Mouse (Mus musculus): Measurements from ENCODE around the gene Egfem1.

Egfem1 gene

DNA sequence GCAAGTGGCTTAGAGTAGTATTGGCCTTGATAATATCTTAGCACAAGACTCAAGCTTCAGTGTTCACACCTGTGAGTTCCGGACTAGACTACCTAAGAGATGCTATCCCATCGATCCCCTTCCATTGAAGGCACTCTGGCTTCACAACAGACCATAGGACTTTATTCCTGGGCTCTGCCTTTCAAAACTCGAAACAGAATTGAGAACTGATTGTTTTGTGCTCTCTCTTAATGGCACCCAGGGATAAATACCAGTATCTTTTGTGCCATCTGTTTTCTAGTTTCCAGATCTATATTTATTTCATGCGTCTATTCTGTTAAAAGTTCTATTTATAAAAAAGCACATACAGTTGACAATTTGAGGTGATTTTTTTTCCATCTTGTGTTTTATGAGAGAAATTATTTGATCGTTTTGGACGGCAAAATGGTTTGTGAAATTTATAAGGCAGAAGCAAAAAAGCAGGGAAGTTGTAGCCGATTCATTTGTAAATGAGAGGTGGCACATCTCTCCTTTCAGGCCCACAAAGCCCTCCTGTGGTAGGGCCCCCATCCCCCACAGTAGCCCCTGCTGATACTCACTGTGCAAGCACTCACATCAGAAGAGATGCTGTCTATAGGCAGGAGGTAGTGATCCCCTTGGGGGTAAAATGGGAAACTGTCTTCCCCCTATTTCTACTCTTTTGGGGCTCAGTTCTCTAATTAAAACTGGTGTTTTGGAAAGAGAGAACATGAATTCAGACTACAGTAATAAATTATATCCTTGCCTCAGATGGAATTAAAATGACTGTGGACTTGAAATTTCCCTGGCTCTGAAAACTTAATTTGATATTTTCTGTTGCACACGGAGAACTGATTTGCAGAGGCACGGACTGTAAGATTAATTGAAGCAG is 53.6 kb downstream of the Egfem1 start:
- DNase-seq (ENCODE audit: low spot score), result no peak

DNA sequence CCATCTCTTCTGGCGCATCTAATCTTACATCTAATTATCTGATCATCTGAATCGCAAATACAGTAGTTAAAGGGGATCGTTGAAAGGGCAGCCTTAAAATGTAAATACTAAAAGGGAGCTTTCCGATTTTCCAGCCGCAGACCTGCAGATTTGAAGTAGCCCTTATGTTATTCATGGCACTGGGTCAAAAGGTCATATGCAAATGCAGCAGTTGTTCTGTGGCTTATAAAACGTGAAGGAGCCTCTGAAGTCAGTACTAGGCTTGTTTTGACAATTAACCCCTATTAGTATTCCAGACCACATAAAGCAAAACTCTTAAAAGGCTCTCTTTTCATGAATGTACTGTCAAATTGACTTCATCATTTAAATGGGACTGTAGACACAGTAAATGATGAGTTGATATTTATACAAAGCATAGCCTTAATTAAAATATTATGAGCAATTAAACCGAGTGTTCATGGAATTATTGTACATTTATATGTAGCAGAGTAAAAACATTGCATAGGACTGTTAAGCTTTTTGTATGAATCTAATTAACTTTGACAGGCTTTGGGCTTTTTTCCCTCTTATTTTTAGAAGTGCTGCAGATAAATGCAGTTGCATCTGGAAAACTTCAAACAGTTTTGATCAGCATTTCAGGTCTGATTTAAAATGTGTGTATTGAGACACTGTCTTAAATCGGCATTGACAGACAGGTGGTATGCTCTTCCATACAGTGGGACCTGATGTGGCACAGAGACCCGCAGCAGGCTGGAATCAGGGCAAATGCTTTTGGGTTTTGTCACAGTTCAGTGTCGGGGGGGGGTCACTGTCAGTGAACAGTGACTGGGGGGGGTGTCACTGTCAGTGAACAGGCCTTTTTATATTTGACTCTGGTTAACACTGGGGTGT is 54.5 kb downstream of the Egfem1 start:
- DNase-seq (ENCODE audit: low spot score), result no peak

DNA sequence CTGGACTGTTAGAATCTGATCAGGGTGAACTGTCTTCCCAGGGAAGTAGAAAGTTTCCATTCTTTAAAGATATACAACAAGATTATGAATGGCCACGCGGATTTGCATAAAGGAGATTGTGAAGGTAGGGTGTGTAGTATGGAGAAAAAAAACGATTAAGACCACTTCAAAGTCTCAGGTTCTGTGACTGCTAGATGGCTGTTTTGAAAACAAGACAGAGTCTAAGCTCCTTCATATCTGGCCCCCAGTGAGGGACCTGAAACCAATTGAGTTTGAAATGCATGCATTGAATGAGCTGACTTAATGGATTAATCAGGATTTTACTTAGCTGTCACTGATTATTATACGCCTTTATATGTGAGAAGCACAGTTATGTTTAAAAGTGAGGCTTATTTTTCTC is 86.6 kb downstream of the Egfem1 start:
- no peak for DNase-seq (ENCODE audit: low spot score)

DNA sequence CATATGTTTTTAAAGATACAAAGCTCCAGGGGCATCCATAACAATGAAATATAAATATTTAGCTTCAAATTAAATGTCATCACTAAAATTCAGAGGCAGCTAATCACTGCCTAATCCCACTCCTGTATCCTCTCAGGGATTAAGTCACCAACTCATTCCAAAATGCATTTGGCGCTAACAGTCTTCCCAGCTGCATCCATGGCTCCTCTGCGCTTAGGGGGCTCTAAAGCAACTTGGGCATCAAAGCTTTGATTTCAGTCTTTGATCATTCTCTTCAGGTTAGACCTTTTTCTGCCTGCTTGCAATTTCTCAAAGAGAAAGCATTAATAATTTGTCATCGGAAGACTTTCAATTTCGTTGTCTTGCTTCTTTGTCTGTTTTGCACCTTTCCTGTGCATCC is 87.2 kb downstream of the Egfem1 start:
- no peak for DNase-seq (ENCODE audit: low spot score)

DNA sequence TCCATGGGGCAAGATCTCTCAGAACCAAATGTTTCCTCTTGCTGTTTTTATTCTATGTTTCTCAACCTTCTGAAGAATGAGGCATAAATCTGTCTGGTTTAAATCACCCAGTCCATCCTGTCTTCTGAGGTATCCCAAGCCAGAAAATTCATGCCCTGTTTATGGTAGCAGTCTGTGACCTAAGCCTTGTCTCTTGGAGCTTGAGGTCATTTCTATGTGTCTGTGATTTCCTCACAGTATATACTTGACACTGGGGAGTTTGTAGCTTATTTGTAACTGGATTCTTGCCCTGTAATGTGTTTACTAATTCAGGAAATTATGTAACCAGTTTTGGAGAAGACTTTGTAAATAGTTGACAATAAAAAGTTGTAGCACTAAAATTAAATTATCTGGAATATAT is 95.2 kb downstream of the Egfem1 start:
- no peak for DNase-seq (ENCODE audit: low spot score)

DNA sequence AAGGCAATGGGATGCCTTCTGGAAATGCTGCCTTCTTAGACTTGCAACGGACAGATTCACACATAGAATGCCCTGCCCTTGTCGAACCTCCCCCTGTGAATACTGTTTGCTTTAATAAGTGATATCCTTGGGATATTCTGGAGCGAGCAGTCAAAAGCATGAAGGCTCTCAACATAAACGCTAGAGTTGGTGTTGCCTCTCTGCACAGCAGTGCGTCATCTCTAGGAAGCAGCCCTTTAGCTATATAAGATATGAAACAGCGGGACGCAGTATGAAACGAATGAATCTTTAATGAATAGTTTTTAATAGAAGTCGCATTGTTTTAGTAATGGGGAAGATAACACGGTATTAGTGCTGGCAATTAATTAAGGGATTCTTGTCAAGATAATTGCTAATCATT is 101.2 kb downstream of the Egfem1 start:
- DNase-seq (ENCODE audit: low spot score), result no peak

DNA sequence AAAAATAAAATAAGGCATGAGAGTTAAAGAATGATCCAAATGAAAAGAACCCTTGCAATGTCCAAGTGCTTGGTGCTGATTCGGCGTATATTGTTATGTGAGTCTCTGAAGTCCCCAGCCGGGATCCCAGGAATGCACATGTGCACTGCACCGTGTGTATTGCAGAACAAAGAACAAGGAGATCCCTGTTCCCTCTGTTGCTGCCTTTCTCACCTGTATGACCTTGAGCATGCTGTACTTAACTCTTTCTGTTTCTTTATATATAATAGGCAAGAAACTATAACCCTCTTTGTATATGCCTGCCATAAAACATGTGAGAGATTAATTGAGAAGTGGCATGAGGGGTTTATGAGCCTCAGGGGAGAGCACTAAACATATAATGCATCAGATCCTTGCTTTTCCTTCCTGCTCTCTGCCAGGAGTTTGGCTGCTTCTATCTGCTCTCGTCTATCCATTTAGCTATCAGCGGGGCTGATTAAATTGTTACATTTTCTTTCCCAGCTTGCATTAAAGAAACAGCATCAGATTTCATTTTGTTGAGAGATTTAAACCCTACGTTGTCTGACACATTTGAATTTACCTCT is 101.9 kb downstream of the Egfem1 start:
- DNase-seq (ENCODE audit: low spot score), result no peak

DNA sequence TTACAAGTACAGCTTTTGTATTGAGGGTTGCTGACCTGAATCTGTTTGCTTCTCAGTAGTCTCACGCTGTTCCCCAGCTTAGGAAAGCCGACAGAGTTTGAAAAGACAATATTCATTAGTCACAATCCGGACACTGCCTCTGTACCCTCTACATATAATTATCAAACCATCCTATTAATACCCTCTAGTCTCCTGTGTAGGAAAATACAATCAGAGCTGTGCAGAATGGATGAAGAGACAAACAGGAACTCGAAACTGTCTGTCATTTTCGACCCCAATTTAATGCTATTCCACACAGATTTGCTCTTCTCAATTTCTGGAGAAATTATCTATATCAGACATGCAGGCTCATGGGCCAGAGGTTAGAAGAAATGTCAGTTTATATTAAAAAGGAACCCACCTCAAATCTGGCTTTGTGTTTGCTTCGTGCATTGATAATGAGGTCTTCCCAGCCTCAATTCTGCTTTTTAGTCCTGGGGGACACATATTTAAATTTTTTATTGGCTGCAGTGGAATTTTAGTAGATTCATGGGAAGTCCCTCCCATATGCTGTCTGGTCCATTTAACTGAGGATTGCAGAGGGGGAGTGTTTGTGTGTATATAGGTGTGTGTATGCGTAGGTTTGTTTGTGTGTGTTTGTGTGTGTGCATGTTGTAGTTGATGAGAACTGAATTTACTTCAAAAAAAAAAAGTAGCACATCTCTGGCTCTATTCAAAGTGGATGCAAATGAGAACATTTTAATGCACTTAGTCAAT is 102.8 kb downstream of the Egfem1 start:
- no peak for DNase-seq (ENCODE audit: low spot score)

DNA sequence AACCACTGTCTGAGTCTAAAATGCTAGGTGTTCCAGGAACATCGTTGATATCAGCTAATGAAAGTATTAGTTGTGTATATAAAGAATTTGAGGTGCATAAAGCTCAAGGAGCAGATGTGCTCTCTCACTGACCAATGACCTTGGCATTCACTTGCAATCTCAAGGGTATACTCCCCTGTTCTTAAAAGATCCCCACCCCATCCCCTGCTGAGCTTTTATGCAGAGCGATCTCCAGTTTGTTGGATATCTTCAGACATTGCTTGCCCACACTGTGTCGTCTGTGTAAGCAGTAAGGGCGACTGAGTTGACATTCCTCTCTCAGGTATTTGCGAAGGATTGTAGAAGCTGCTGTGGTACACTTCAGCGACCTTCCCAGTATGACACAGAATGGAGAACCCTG is 108.4 kb downstream of the Egfem1 start:
- DNase-seq (ENCODE audit: low spot score), result no peak

DNA sequence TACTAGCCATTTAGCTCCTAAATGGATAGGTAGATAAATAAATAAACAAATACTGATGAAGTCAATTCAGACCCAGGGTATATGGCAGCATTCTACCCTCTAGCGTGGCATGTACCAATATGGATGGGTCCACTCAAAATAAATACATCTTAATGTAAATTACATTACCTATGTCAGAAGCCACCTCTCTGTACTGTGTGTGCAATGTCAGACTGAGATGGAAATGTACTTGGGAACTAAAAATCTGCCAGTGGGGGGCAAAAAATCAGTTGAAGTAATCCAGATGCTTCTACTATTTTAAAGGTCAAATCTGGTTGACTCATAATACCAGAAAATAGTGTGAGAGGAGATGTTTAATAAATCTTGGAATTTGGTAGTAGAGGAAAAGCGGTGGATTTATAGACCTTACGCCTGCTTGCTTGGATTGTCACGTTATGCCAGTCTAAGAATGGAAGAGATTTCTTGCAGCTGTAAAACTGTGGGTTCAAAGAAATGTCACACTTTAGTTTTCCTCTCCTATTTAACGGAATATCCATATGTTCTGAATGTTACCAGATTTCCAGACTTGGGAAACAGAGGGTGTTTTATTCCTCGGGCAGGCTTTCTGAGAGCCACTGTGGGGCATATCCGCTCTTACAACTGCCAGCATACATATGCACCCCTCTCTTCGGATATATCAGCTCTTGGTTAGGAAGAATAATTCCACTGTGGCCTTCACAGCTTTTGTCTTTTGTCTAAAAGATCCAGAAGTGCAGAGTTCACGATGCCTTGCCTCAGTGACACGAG is 116.1 kb downstream of the Egfem1 start:
- no peak for DNase-seq (ENCODE audit: low spot score)

DNA sequence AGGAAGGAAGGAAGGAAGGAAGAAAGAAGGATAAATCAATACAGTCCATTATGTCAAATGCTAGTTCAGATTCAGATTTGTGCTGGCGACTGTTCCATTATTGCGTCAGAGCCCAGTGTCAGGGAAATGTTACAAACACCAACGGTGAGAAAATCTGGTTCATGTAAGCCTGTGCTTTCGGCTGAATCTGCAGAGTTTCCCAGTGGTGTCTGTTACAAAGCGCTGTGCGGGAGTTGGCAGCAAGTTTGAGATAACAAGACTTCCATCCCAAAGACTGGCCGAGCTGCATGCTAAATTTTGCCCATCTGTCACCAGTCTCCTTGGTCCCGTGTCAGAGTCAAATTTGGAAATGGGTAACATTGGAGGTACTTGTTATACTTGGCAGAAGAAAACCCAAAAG is 118.8 kb downstream of the Egfem1 start:
- DNase-seq (ENCODE audit: low spot score), result no peak

DNA sequence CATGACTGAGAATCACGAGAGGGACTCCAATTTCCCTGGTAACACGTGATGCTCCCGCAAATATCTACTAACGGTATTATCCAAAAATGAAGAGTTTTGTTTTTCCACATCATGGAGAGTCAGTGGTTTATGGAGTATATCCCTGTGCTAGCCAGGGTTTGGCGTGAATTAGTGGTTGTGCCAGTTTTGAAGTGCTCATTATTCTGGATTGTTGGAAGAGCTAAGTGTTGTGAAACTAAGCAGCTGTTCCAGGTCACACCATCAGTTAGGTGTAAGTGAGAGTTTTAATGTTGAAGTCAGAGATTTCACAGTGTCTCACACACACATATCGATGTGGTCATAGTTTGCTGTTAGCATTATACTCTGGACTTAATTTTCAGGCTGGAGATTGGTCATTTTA is 120.7 kb downstream of the Egfem1 start:
- DNase-seq (ENCODE audit: low spot score), result no peak

DNA sequence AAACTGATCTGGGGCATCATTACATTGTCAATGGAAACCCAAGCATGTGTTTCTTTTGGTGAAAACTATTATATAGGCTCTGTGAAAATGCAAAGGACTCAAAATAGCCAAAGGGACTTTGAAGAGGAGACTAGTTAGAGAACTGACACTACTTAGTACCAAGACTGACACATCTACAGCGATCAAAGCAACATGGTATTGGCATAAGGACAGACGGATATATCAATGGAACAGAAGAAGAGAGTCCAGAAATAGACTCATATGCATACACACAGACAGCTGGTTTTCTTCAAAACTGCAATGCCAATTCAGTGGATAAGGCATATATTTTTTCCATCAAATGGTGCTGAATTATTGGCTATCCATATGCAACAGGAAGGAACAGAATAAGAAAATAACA is 140.6 kb downstream of the Egfem1 start:
- no peak for DNase-seq (ENCODE audit: low spot score)

DNA sequence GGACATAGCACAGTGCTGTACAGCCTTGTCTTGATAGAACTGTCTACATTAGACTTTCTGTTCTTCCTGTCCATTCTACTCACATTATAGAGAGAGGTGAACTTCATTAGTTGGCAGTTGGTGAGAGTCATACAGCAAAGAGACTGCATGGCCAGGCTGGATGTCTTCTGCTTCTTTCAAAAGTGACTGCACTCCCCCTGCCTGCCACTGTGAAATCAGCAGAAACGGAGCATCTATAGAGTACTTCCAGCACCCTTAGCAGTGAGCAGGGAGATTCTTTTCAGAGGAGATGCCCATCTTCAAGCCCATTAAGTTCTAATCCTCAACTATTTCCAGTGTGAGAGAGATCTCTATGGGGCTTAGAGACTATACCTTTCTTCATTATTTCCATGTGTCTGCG is 147.9 kb downstream of the Egfem1 start:
- no peak for DNase-seq (ENCODE audit: low spot score)

DNA sequence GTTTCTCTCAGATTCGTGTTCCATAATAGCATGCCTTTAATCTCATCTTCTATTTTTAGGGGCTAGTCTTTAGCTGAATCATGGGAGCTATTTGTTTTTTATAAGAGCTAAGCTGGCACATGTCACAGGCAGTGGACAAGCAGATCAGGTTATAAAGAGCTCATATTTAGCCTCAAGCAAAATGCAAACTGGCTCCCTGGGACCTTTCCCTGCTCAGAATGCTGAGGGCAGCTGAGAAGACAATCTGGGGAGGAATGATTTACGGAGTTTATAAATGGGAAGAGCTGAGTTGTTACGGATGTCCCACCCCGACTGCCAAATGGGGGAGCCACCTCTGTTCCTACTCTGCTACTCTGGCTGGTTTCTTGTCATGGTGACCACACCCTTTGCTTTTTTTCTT is 153.7 kb downstream of the Egfem1 start:
- DNase-seq (ENCODE audit: low spot score), result no peak

DNA sequence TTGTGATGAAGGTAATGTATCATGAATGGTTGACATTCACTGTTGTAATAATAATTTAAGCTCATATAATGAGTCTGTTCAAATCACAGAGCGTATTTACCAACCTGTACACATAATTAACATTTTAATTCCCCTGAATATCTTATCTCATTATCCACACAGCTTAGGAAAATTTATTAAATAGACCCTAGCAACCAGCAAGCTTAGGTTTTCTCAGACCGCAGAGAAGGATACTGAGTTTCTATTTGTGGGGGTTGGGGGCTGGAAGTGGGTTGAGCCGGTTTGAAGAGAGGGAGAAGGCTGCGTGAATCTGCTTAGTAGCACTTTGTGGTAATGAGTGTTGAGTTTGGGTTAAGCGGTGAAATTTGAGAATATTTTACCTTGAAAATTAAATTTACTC is 154.7 kb downstream of the Egfem1 start:
- DNase-seq (ENCODE audit: low spot score), result no peak

DNA sequence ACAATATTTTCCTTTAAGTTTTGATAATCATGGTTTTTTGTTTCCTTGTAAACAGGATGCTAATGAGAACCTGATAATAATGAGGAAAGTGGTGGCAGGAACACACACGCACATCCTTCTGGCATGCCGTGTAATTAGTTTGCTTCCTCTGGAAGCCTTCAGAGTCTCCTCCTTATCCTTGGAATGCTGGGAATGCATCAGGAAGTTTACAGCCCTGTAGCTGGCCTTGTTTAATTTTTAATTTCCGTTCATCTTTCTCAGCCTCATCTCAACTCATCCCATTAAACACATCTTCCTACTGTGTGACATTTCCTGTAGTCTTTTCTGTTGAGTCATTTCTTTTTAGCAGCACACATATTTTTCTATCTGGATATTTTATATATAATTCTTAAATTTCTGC is 161.8 kb downstream of the Egfem1 start:
- no peak for DNase-seq (ENCODE audit: low spot score)

DNA sequence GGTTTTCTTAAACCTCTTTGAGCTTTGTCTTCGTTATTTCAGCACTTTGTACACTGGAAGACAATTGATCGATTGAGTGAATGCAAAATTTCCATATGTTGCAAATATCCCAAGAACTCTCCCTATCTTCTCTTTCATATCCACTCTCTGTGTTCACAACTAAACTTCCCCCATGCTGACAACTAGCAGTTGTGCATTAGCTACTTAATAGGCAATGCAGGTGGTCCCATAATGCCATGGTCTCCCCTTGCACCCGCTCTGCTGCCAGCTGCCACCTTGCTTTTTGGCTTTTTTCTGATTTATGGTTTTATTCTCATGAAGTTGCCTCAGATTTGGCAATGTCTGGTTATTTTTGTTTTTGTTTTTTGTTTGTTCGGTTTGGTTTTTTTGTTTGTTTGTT is 209.8 kb downstream of the Egfem1 start:
- DNase-seq (ENCODE audit: low spot score), result no peak

DNA sequence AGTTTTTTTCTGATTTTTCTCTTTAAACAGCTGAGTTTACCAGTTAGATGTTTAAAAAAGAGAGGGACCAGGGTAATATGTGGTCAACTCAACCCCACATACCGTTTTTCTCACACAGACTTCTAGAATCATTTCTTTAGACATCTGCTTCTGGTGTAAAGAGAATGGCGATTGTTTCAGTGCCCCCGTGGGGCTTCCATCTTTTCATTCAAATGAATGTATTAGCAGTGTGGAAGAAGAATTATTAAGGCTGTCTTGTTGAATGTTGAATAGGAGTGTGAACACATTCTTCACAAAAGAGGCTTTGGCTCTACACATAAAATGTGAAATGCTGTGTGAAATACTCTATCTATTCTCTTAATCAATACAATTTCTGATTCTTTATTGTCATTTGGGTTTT is 210.4 kb downstream of the Egfem1 start:
- no peak for DNase-seq (ENCODE audit: low spot score)

DNA sequence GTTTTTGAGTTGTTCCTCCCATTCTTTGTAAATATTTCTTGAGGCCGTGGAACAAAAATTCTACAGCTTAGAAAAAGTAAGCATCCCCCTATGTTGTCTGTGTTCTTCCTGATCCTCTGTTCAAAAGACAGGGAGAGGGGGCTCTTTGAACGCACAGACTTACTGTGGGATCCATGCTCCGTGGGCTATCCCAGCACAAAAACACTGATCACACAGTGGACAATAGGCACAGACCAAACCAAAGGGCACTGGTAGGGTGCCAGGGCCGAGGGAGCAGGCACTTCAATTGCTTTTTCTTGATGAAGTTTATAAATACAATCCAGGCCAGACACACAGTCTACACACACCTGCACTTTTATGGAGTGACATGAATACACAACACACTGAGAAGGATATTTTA is 211.4 kb downstream of the Egfem1 start:
- no peak for DNase-seq (ENCODE audit: low spot score)

DNA sequence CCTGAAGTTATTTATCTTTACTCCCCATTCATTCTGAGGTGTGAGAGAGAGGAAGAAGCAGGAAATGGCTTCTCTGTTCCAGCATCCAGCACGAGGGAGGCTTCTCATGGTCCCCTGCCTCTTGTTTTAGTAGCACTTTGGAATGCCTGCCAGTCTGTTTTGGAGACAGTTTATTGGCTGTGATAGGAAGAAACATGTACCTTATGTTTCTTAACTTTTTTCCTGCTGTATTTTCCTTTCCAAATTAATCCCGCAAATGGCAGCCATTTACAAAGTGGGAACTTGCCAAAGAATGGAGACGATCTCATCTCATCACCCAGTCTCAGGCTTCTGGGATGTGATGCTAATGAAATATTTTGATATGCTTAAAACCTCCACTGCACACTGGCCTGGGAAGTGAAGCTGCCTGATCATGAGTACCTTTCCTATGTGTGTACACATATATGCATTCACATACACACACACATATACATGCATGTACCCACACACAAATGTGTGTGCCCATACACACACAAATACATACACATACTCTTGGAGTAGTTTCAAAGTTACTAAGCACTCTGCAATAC is 260.5 kb downstream of the Egfem1 start:
- DNase-seq (ENCODE audit: low spot score), result no peak

Measured in urinary bladder, postnatal 25 days (tissue).